8 mouse cellular contexts compared by ENCODE assay signal in the genomic region with DNA sequence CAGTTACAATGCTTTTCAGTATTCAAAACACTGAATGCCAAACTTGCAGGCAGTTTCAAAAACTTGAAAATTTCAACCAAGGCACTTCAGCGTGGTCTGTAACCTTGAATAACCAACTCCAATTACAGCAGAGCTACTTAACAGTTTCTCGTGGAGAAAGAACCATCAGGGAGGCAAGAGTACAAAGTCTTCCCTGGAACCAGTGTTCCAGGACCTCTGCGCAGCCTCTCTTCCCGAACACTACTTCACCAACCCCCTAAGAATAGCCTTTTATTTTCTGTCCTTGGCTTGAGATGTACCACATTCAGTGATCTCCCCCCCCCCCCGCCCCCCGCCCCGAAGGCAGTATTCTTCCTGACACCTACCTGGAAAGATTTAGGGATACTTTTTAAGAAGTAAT. TPM values are rescaled to one million over a fixed set of nuclear protein-coding genes. Genes with fewer than 3 reads are reported as not detected.
A peak's percentile ranks its signal among the peaks of the same experiment; 100 is the strongest.
DNase-seq lines count a peak whose midpoint lies in the region; ATAC-seq lines count a peak whose summit lies in the region.

No protein-coding gene starts in this region.

- no peak for ATAC-seq in heart, embryonic 11.5 days (replicated peaks; ENCODE audit: insufficient number of reproducible peaks, low FRiP score, low TSS enrichment)
- ATAC-seq in forebrain, embryonic 11.5 days (replicated peaks; ENCODE audit: low FRiP score) = no peak

- H3K4me2 ChIP-seq in heart, embryonic 11.5 days = peak overlapping the region; percentile 95
- H3K4me2 ChIP-seq in forebrain, embryonic 11.5 days (ENCODE audit: low read depth, low read length, severe bottlenecking) = peak overlapping the region; percentile 92

- WGBS in heart, embryonic 11.5 days (ENCODE audit: insufficient replicate concordance) = 11% methylated on average over 7 of the region's 7 CpGs
- WGBS in forebrain, embryonic 11.5 days = 2% methylated on average over 7 of the region's 7 CpGs

- peak overlapping the region; percentile 98 for H3K4me3 ChIP-seq in heart, embryonic 11.5 days (ENCODE audit: low read depth, low read length)
- peak overlapping the region; percentile 91 for H3K4me3 ChIP-seq in forebrain, embryonic 11.5 days (ENCODE audit: low read depth, low read length)

- 0 out of 2 replicates have a peak, but pooled peaks cover 2% of the 10 kb centered on the region for H3K36me3 ChIP-seq in heart, embryonic 11.5 days (ENCODE audit: control insufficient read depth, insufficient read depth, low read length)
- H3K36me3 ChIP-seq in forebrain, embryonic 11.5 days (ENCODE audit: control insufficient read depth, insufficient read depth, low read length) = no peaks in the 10 kb centered on the region

- no peaks in the 10 kb centered on the region for H3K27me3 ChIP-seq in heart, embryonic 11.5 days (ENCODE audit: control insufficient read depth, insufficient read depth, low read length)
- H3K27me3 ChIP-seq in forebrain, embryonic 11.5 days (ENCODE audit: control insufficient read depth, insufficient read depth, low read length) = no peaks in the 10 kb centered on the region

- no peak overlapping the region for H3K27ac ChIP-seq in heart, embryonic 11.5 days (ENCODE audit: low read depth, low read length)
- H3K27ac ChIP-seq in forebrain, embryonic 11.5 days (ENCODE audit: low read depth, low read length) = no peak overlapping the region

- no peak for DNase-seq in heart, adult 9 months (ENCODE audit: low spot score in 2 of 2)
- no peak for DNase-seq in forebrain, embryonic 11.5 days (ENCODE audit: low spot score)
- peak; percentile 11 for DNase-seq in kidney, postnatal 10 days
- DNase-seq in neural tube, embryonic 10.5 days (ENCODE audit: extremely low spot score, low spot score) = peak; percentile 20
- no peak for DNase-seq in layer of hippocampus, adult 11-12 months (ENCODE audit: low spot score)
- DNase-seq in right cerebral cortex, postnatal 10 days (ENCODE audit: low spot score in 2 of 2) = no peak
- DNase-seq in right cerebral cortex, postnatal 36 days (ENCODE audit: low spot score in 2 of 2) = no peak

- H3K4me1 ChIP-seq in heart, embryonic 11.5 days (ENCODE audit: control insufficient read depth, insufficient read depth, low read length) = peaks cover 18% of the 10 kb centered on the region
- peaks cover 12% of the 10 kb centered on the region; the same call in 1 of the 2 replicates for H3K4me1 ChIP-seq in forebrain, embryonic 11.5 days (replicated peaks; ENCODE audit: control insufficient read depth, insufficient read depth, low read length)

- peak overlapping the region; percentile 85 for H3K9ac ChIP-seq in heart, embryonic 11.5 days (ENCODE audit: low read depth, low read length)
- H3K9ac ChIP-seq in forebrain, embryonic 11.5 days (ENCODE audit: low read length) = peak overlapping the region; percentile 90

- no peaks in the 10 kb centered on the region for H3K9me3 ChIP-seq in heart, embryonic 11.5 days (replicated peaks; ENCODE audit: control insufficient read depth, low read length)
- H3K9me3 ChIP-seq in forebrain, embryonic 11.5 days (ENCODE audit: control insufficient read depth, low read length) = no peaks in the 10 kb centered on the region

RNA-seq across cellular contexts. Expression of gene Pik3c2a, which starts 1.0 kb away (rescaled TPM):
- polyA plus RNA-seq in heart, embryonic 11.5 days (2014; fragmentation: Nextera tagmentation; extraction: Ambion mirVana) = 24.7 and 29.5 TPM in 2 replicates
- 28.5 and 33.4 TPM in 2 replicates for polyA plus RNA-seq in forebrain, embryonic 11.5 days (2014; fragmentation: Nextera tagmentation; extraction: Ambion mirVana)

Comparison
In these comparisons a context has a peak if more than half of its experiments do, and no peak if none do; other contexts are left out.
1. DNase-seq: peak in kidney, postnatal 10 days (single experiment) and neural tube, embryonic 10.5 days (single experiment); none in heart, adult 9 months (0 of 2), forebrain, embryonic 11.5 days (single experiment), layer of hippocampus, adult 11-12 months (single experiment), right cerebral cortex, postnatal 10 days (0 of 2) and right cerebral cortex, postnatal 36 days (0 of 2).